Mouse (Mus musculus): Measurements from ENCODE around the gene Egfem1. TPM values are rescaled to one million over a fixed set of nuclear protein-coding genes. Genes with fewer than 3 reads are reported as not detected.

Gene Egfem1
- polyA plus RNA-seq, 1 experiment from 2014 or later = 0.08 TPM

- H3K4me2 ChIP-seq = no peak overlapping the region
- 23% methylated on average over 8 of the region's 8 CpGs for WGBS
- H3K9me3 ChIP-seq (replicated peaks) = no peaks in the 10 kb centered on the region
- H3K4me1 ChIP-seq (replicated peaks) = no peaks in the 10 kb centered on the region
- H3K27me3 ChIP-seq (replicated peaks) = no peaks in the 10 kb centered on the region
- H3K4me3 ChIP-seq = no peak overlapping the region
- no peak overlapping the region for H3K27ac ChIP-seq (ENCODE audit: poor library complexity, severe bottlenecking)
- no peak overlapping the region for H3K9ac ChIP-seq
- ATAC-seq (ENCODE audit: insufficient number of reproducible peaks, low FRiP score) = no peak
- H3K36me3 ChIP-seq = no peaks in the 10 kb centered on the region
These were observed 118.8 kb downstream of the Egfem1 start for GRCm38 (mm10) chr3:29200601-29201000.

GRCm38 (mm10) chr3:29202536-29202935 lies 120.7 kb downstream of the Egfem1 start:
- ATAC-seq (ENCODE audit: insufficient number of reproducible peaks, low FRiP score) = no peak
- H3K4me3 ChIP-seq = no peak overlapping the region
- H3K36me3 ChIP-seq = no peaks in the 10 kb centered on the region
- no peak overlapping the region for H3K9ac ChIP-seq
- 80% methylated on average over 6 of the region's 6 CpGs for WGBS
- no peak overlapping the region for H3K27ac ChIP-seq (ENCODE audit: poor library complexity, severe bottlenecking)
- H3K4me1 ChIP-seq (replicated peaks) = no peaks in the 10 kb centered on the region
- H3K9me3 ChIP-seq (replicated peaks) = no peaks in the 10 kb centered on the region
- H3K27me3 ChIP-seq (replicated peaks) = no peaks in the 10 kb centered on the region
- no peak overlapping the region for H3K4me2 ChIP-seq

GRCm38 (mm10) chr3:29222414-29222813 lies 140.6 kb downstream of the Egfem1 start:
- 76% methylated on average over 2 of the region's 2 CpGs for WGBS
- Histone ChIP-seq H3K4me1 (replicated peaks) (no peaks in the 10 kb centered on the region), H3K9me3 (replicated peaks) (no peaks in the 10 kb centered on the region), H3K27me3 (replicated peaks) (no peaks in the 10 kb centered on the region), H3K4me2 (no peak overlapping the region), H3K9ac (no peak overlapping the region), H3K36me3 (no peaks in the 10 kb centered on the region), H3K27ac (ENCODE audit: poor library complexity, severe bottlenecking) (no peak overlapping the region), H3K4me3 (no peak overlapping the region)
- ATAC-seq (ENCODE audit: insufficient number of reproducible peaks, low FRiP score) = no peak

GRCm38 (mm10) chr3:29229712-29230111 lies 147.9 kb downstream of the Egfem1 start:
- Histone ChIP-seq H3K9me3 (replicated peaks) (no peaks in the 10 kb centered on the region), H3K27me3 (replicated peaks) (no peaks in the 10 kb centered on the region), H3K9ac (no peak overlapping the region), H3K4me3 (no peak overlapping the region), H3K4me2 (no peak overlapping the region), H3K27ac (ENCODE audit: poor library complexity, severe bottlenecking) (no peak overlapping the region), H3K4me1 (replicated peaks) (no peaks in the 10 kb centered on the region), H3K36me3 (no peaks in the 10 kb centered on the region)
- ATAC-seq (ENCODE audit: insufficient number of reproducible peaks, low FRiP score) = no peak
- WGBS = 56% methylated on average over 2 of the region's 2 CpGs

- no peak overlapping the region for H3K4me2 ChIP-seq
- no peak for ATAC-seq (ENCODE audit: insufficient number of reproducible peaks, low FRiP score)
- no peak overlapping the region for H3K4me3 ChIP-seq
- H3K27me3 ChIP-seq (replicated peaks) = no peaks in the 10 kb centered on the region
- H3K36me3 ChIP-seq = no peaks in the 10 kb centered on the region
- 69% methylated on average over 4 of the region's 4 CpGs for WGBS
- H3K27ac ChIP-seq (ENCODE audit: poor library complexity, severe bottlenecking) = no peak overlapping the region
- H3K9me3 ChIP-seq (replicated peaks) = no peaks in the 10 kb centered on the region
- H3K4me1 ChIP-seq (replicated peaks) = no peaks in the 10 kb centered on the region
- H3K9ac ChIP-seq = no peak overlapping the region
These were observed 153.7 kb downstream of the Egfem1 start for GRCm38 (mm10) chr3:29235477-29235876.

- no peak overlapping the region for H3K9ac ChIP-seq
- H3K4me1 ChIP-seq (replicated peaks) = no peaks in the 10 kb centered on the region
- H3K36me3 ChIP-seq = no peaks in the 10 kb centered on the region
- no peaks in the 10 kb centered on the region for H3K9me3 ChIP-seq (replicated peaks)
- no peak overlapping the region for H3K27ac ChIP-seq (ENCODE audit: poor library complexity, severe bottlenecking)
- H3K4me2 ChIP-seq = no peak overlapping the region
- H3K27me3 ChIP-seq (replicated peaks) = no peaks in the 10 kb centered on the region
- no peak overlapping the region for H3K4me3 ChIP-seq
- no peak for ATAC-seq (ENCODE audit: insufficient number of reproducible peaks, low FRiP score)
- WGBS = 77% methylated on average over 5 of the region's 5 CpGs
These were observed 154.7 kb downstream of the Egfem1 start for GRCm38 (mm10) chr3:29236517-29236916.

GRCm38 (mm10) chr3:29243600-29243999 lies 161.8 kb downstream of the Egfem1 start:
- no peaks in the 10 kb centered on the region for H3K27me3 ChIP-seq (replicated peaks)
- no peak overlapping the region for H3K4me2 ChIP-seq
- H3K9ac ChIP-seq = no peak overlapping the region
- H3K27ac ChIP-seq (ENCODE audit: poor library complexity, severe bottlenecking) = no peak overlapping the region
- no peak overlapping the region for H3K4me3 ChIP-seq
- H3K36me3 ChIP-seq = no peaks in the 10 kb centered on the region
- no peaks in the 10 kb centered on the region for H3K4me1 ChIP-seq (replicated peaks)
- H3K9me3 ChIP-seq (replicated peaks) = no peaks in the 10 kb centered on the region
- 20% methylated on average over 3 of the region's 3 CpGs for WGBS
- no peak for ATAC-seq (ENCODE audit: insufficient number of reproducible peaks, low FRiP score)

- Histone ChIP-seq H3K27me3 (replicated peaks) (no peaks in the 10 kb centered on the region), H3K4me1 (replicated peaks) (no peaks in the 10 kb centered on the region), H3K4me3 (no peak overlapping the region), H3K27ac (ENCODE audit: poor library complexity, severe bottlenecking) (no peak overlapping the region), H3K9me3 (replicated peaks) (no peaks in the 10 kb centered on the region), H3K9ac (no peak overlapping the region), H3K36me3 (no peaks in the 10 kb centered on the region), H3K4me2 (no peak overlapping the region)
- no peak for ATAC-seq (ENCODE audit: insufficient number of reproducible peaks, low FRiP score)
- 79% methylated on average over 4 of the region's 4 CpGs for WGBS
These were observed 209.8 kb downstream of the Egfem1 start for GRCm38 (mm10) chr3:29291633-29292032.

- 72% methylated on average over 3 of the region's 3 CpGs for WGBS
- Histone ChIP-seq H3K9me3 (replicated peaks) (no peaks in the 10 kb centered on the region), H3K9ac (no peak overlapping the region), H3K27ac (ENCODE audit: poor library complexity, severe bottlenecking) (no peak overlapping the region), H3K36me3 (no peaks in the 10 kb centered on the region), H3K4me1 (replicated peaks) (no peaks in the 10 kb centered on the region), H3K27me3 (replicated peaks) (no peaks in the 10 kb centered on the region), H3K4me3 (no peak overlapping the region), H3K4me2 (no peak overlapping the region)
- ATAC-seq (ENCODE audit: insufficient number of reproducible peaks, low FRiP score) = no peak
These were observed 210.4 kb downstream of the Egfem1 start for GRCm38 (mm10) chr3:29292251-29292650.

GRCm38 (mm10) chr3:29293230-29293629 lies 211.4 kb downstream of the Egfem1 start:
- 75% methylated on average over 4 of the region's 4 CpGs for WGBS
- no peak overlapping the region for H3K4me2 ChIP-seq
- ATAC-seq (ENCODE audit: insufficient number of reproducible peaks, low FRiP score) = no peak
- no peak overlapping the region for H3K9ac ChIP-seq
- H3K27me3 ChIP-seq (replicated peaks) = no peaks in the 10 kb centered on the region
- no peaks in the 10 kb centered on the region for H3K36me3 ChIP-seq
- no peaks in the 10 kb centered on the region for H3K4me1 ChIP-seq (replicated peaks)
- H3K27ac ChIP-seq (ENCODE audit: poor library complexity, severe bottlenecking) = no peak overlapping the region
- H3K9me3 ChIP-seq (replicated peaks) = no peaks in the 10 kb centered on the region
- H3K4me3 ChIP-seq = no peak overlapping the region

- ATAC-seq (ENCODE audit: insufficient number of reproducible peaks, low FRiP score) = no peak
- 62% methylated on average over 3 of the region's 3 CpGs for WGBS
- H3K4me1 ChIP-seq (replicated peaks) = no peaks in the 10 kb centered on the region
- H3K36me3 ChIP-seq = no peaks in the 10 kb centered on the region
- no peak overlapping the region for H3K4me3 ChIP-seq
- H3K9me3 ChIP-seq (replicated peaks) = no peaks in the 10 kb centered on the region
- no peak overlapping the region for H3K9ac ChIP-seq
- H3K4me2 ChIP-seq = no peak overlapping the region
- no peaks in the 10 kb centered on the region for H3K27me3 ChIP-seq (replicated peaks)
- no peak overlapping the region for H3K27ac ChIP-seq (ENCODE audit: poor library complexity, severe bottlenecking)
These were observed 260.5 kb downstream of the Egfem1 start for GRCm38 (mm10) chr3:29342223-29342791.

- no peak overlapping the region for H3K4me2 ChIP-seq
- H3K4me1 ChIP-seq (replicated peaks) = no peaks in the 10 kb centered on the region
- H3K9me3 ChIP-seq (replicated peaks) = no peaks in the 10 kb centered on the region
- no peak overlapping the region for H3K9ac ChIP-seq
- H3K4me3 ChIP-seq = no peak overlapping the region
- no peak for ATAC-seq (ENCODE audit: insufficient number of reproducible peaks, low FRiP score)
- 63% methylated on average over 3 of the region's 3 CpGs for WGBS
- H3K27me3 ChIP-seq (replicated peaks) = no peaks in the 10 kb centered on the region
- H3K27ac ChIP-seq (ENCODE audit: poor library complexity, severe bottlenecking) = no peak overlapping the region
- H3K36me3 ChIP-seq = no peaks in the 10 kb centered on the region
These were observed 264.0 kb downstream of the Egfem1 start for GRCm38 (mm10) chr3:29345805-29346204.
